Mouse (Mus musculus): ENCODE results near the gene Olfr1228. TPM values are rescaled to one million over a fixed set of nuclear protein-coding genes. Genes with fewer than 3 reads are reported as not detected.

The Olfr1228 gene
- total RNA-seq (2015; ENCODE audit: low replicate concordance) (not detected in 2 replicates), total RNA-seq (2017; ENCODE audit: low replicate concordance) (not detected in 2 replicates)

GRCm38 (mm10) chr2:89253962-89254361 is at the start of gene Olfr1228:
Gene Olfr1228 (minus strand): TSS chr2:89254062.
- ATAC-seq (replicated peaks; ENCODE audit: low FRiP score, poor library complexity, severe bottlenecking) = no peak

GRCm38 (mm10) chr2:89297168-89297567 is 43.3 kb upstream of the Olfr1228 start, which contains the start of gene Olfr1230:
Gene Olfr1230 (minus strand): TSS chr2:89297268.
- ATAC-seq (replicated peaks; ENCODE audit: low FRiP score, poor library complexity, severe bottlenecking) = no peak

- no peak for ATAC-seq (replicated peaks; ENCODE audit: low FRiP score, poor library complexity, severe bottlenecking)
Measured at GRCm38 (mm10) chr2:89287914-89288313, 34.1 kb upstream of the Olfr1228 start, which contains the start of gene Olfr1229. Gene Olfr1229 (minus strand): TSS chr2:89288014.

- ATAC-seq (replicated peaks; ENCODE audit: low FRiP score, poor library complexity, severe bottlenecking) = no peak
Measured at GRCm38 (mm10) chr2:89199948-89200347, 53.9 kb downstream of the Olfr1228 start, which contains the start of gene Olfr1226. Gene Olfr1226 (minus strand): TSS chr2:89200048.

Other genes starting within 250 kb of the Olfr1228 start
- not detected in 2 replicates for gene Olfr1215, start 247.1 kb downstream of the Olfr1228 start, total RNA-seq (2015; ENCODE audit: low replicate concordance)
- not detected in 2 replicates for gene Olfr1215, start 247.1 kb downstream of the Olfr1228 start, total RNA-seq (2017; ENCODE audit: low replicate concordance)
- not detected in 2 replicates for gene Olfr1216, start 235.7 kb downstream of the Olfr1228 start, total RNA-seq (2015; ENCODE audit: low replicate concordance)
- not detected in 2 replicates for gene Olfr1216, start 235.7 kb downstream of the Olfr1228 start, total RNA-seq (2017; ENCODE audit: low replicate concordance)
- gene Olfr1217, start 222.0 kb downstream of the Olfr1228 start, total RNA-seq (2015; ENCODE audit: low replicate concordance) = not detected in 2 replicates
- not detected in 2 replicates for gene Olfr1217, start 222.0 kb downstream of the Olfr1228 start, total RNA-seq (2017; ENCODE audit: low replicate concordance)
- not detected in 2 replicates for gene Olfr1218, start 192.9 kb downstream of the Olfr1228 start, total RNA-seq (2015; ENCODE audit: low replicate concordance)
- 0.14 TPM in 1 of 2 replicates, not detected in the other for gene Olfr1218, start 192.9 kb downstream of the Olfr1228 start, total RNA-seq (2017; ENCODE audit: low replicate concordance)
- not detected in 2 replicates for gene Olfr1219, start 170.5 kb downstream of the Olfr1228 start, total RNA-seq (2015; ENCODE audit: low replicate concordance)
- 0.09 TPM in 1 of 2 replicates, not detected in the other for gene Olfr1219, start 170.5 kb downstream of the Olfr1228 start, total RNA-seq (2017; ENCODE audit: low replicate concordance)
- not detected in 2 replicates for gene Olfr1220, start 147.2 kb downstream of the Olfr1228 start, total RNA-seq (2015; ENCODE audit: low replicate concordance)
- not detected in 2 replicates for gene Olfr1220, start 147.2 kb downstream of the Olfr1228 start, total RNA-seq (2017; ENCODE audit: low replicate concordance)
- gene Olfr1221, start 136.8 kb downstream of the Olfr1228 start, total RNA-seq (2015; ENCODE audit: low replicate concordance) = not detected in 2 replicates
- not detected in 2 replicates for gene Olfr1221, start 136.8 kb downstream of the Olfr1228 start, total RNA-seq (2017; ENCODE audit: low replicate concordance)
- gene Olfr1222, start 121.0 kb downstream of the Olfr1228 start, total RNA-seq (2015; ENCODE audit: low replicate concordance) = 0.21 TPM in 1 of 2 replicates, not detected in the other
- gene Olfr1222, start 121.0 kb downstream of the Olfr1228 start, total RNA-seq (2017; ENCODE audit: low replicate concordance) = not detected in 2 replicates
- gene Olfr1223, start 102.5 kb downstream of the Olfr1228 start, total RNA-seq (2015; ENCODE audit: low replicate concordance) = not detected in 2 replicates
- gene Olfr1223, start 102.5 kb downstream of the Olfr1228 start, total RNA-seq (2017; ENCODE audit: low replicate concordance) = not detected in 2 replicates
- gene Olfr1224-ps1, start 90.0 kb downstream of the Olfr1228 start, total RNA-seq (2015; ENCODE audit: low replicate concordance) = not detected in 2 replicates
- gene Olfr1224-ps1, start 90.0 kb downstream of the Olfr1228 start, total RNA-seq (2017; ENCODE audit: low replicate concordance) = not detected in 2 replicates
- not detected in 2 replicates for gene Olfr1225, start 79.4 kb downstream of the Olfr1228 start, total RNA-seq (2015; ENCODE audit: low replicate concordance)
- not detected in 2 replicates for gene Olfr1225, start 79.4 kb downstream of the Olfr1228 start, total RNA-seq (2017; ENCODE audit: low replicate concordance)
- gene Olfr1226, start 54.0 kb downstream of the Olfr1228 start, total RNA-seq (2015; ENCODE audit: low replicate concordance) = not detected in 2 replicates
- not detected in 2 replicates for gene Olfr1226, start 54.0 kb downstream of the Olfr1228 start, total RNA-seq (2017; ENCODE audit: low replicate concordance)
- gene Olfr1229, start 34.0 kb upstream of the Olfr1228 start, total RNA-seq (2015; ENCODE audit: low replicate concordance) = not detected in 2 replicates
- not detected in 2 replicates for gene Olfr1229, start 34.0 kb upstream of the Olfr1228 start, total RNA-seq (2017; ENCODE audit: low replicate concordance)
- gene Olfr1230, start 43.2 kb upstream of the Olfr1228 start, total RNA-seq (2015; ENCODE audit: low replicate concordance) = not detected in 2 replicates
- gene Olfr1230, start 43.2 kb upstream of the Olfr1228 start, total RNA-seq (2017; ENCODE audit: low replicate concordance) = not detected in 2 replicates
- gene Olfr1231, start 53.0 kb upstream of the Olfr1228 start, total RNA-seq (2015; ENCODE audit: low replicate concordance) = not detected in 2 replicates
- gene Olfr1231, start 53.0 kb upstream of the Olfr1228 start, total RNA-seq (2017; ENCODE audit: low replicate concordance) = not detected in 2 replicates
- not detected in 2 replicates for gene Olfr1232, start 75.6 kb upstream of the Olfr1228 start, total RNA-seq (2015; ENCODE audit: low replicate concordance)
- gene Olfr1232, start 75.6 kb upstream of the Olfr1228 start, total RNA-seq (2017; ENCODE audit: low replicate concordance) = not detected in 2 replicates
- not detected in 2 replicates for gene Olfr1233, start 88.3 kb upstream of the Olfr1228 start, total RNA-seq (2015; ENCODE audit: low replicate concordance)
- not detected in 2 replicates for gene Olfr1233, start 88.3 kb upstream of the Olfr1228 start, total RNA-seq (2017; ENCODE audit: low replicate concordance)
- gene Olfr1234, start 110.8 kb upstream of the Olfr1228 start, total RNA-seq (2015; ENCODE audit: low replicate concordance) = not detected in 2 replicates
- not detected in 2 replicates for gene Olfr1234, start 110.8 kb upstream of the Olfr1228 start, total RNA-seq (2017; ENCODE audit: low replicate concordance)
- not detected in 2 replicates for gene Olfr1238, start 155.6 kb upstream of the Olfr1228 start, total RNA-seq (2015; ENCODE audit: low replicate concordance)
- gene Olfr1238, start 155.6 kb upstream of the Olfr1228 start, total RNA-seq (2017; ENCODE audit: low replicate concordance) = not detected in 2 replicates
- gene Olfr1239, start 166.3 kb upstream of the Olfr1228 start, total RNA-seq (2015; ENCODE audit: low replicate concordance) = not detected in 2 replicates
- not detected in 2 replicates for gene Olfr1239, start 166.3 kb upstream of the Olfr1228 start, total RNA-seq (2017; ENCODE audit: low replicate concordance)
- gene Olfr1240, start 188.9 kb upstream of the Olfr1228 start, total RNA-seq (2015; ENCODE audit: low replicate concordance) = not detected in 2 replicates
- gene Olfr1240, start 188.9 kb upstream of the Olfr1228 start, total RNA-seq (2017; ENCODE audit: low replicate concordance) = not detected in 2 replicates
- gene Olfr1241, start 233.1 kb upstream of the Olfr1228 start, total RNA-seq (2015; ENCODE audit: low replicate concordance) = not detected in 2 replicates
- gene Olfr1241, start 233.1 kb upstream of the Olfr1228 start, total RNA-seq (2017; ENCODE audit: low replicate concordance) = not detected in 2 replicates
- not detected in 2 replicates for gene Olfr1242, start 244.3 kb upstream of the Olfr1228 start, total RNA-seq (2015; ENCODE audit: low replicate concordance)
- not detected in 2 replicates for gene Olfr1242, start 244.3 kb upstream of the Olfr1228 start, total RNA-seq (2017; ENCODE audit: low replicate concordance)

Data from erythroblast, adult 5-6 weeks (primary cell).